Mouse (Mus musculus) Patski (cell line): ENCODE results near the gene Ubqln1. TPM values are rescaled to one million over a fixed set of nuclear protein-coding genes. Genes with fewer than 3 reads are reported as not detected.

Experiments
- ATAC-seq: fragments of 100-300 bp; one replicate; pipeline ENCODE4 v1.8.0; 2021
- CTCF ChIA-PET: fragments of 350-600 bp; sonication (Branson Sonifier 250); formaldehyde crosslinking; loops from one replicate; lab custom pipeline; 2022; ENCODE audit warnings: inconsistent platforms; lab: Charles Lee
- POLR2A ChIA-PET: fragments of 350-600 bp; sonication (Branson Sonifier 250); formaldehyde crosslinking; loops from one replicate; lab custom pipeline; 2022; ENCODE audit warnings: antibody characterized with exemption, inconsistent platforms; lab: Charles Lee
- DNase-seq: peaks from one replicate; pipeline ENCODE4 v3.0.0-alpha.2; 2011; ENCODE audit warnings: low read depth, low spot score
- H3K27me3 ChIP-seq: fragments of 371-371 bp; one replicate; pipeline ENCODE4 v1.5.1; 2021
- CTCF ChIP-seq: fragments of 100-300 bp; IDR thresholded peaks from one replicate; pipeline ENCODE4 v1.5.1; 2021
- in situ Hi-C: fragments of 300-500 bp; cut with MboI; formaldehyde crosslinking; loops from 3 replicates; pipeline ENCODE4 v1.11.1; 2018; ENCODE audit warnings: low pct_unique_long_range_greater_than_20kb, mixed read lengths
- polyA plus RNA-seq: library from polyadenylated mRNA; unstranded; gene quantifications from one replicate; pipeline ENCODE4 v1.2.3, GENCODE M21; 2021

Gene Ubqln1
- polyA plus RNA-seq, 1 experiment from 2014 or later: 132 TPM

GRCm38 (mm10) chr13:58201908-58202307 lies 13.5 kb downstream of the Ubqln1 start:
- CTCF ChIA-PET: no interaction called here
- ATAC-seq (no peak), DNase-seq (no peak)
- POLR2A ChIA-PET: no interaction called here
- TF ChIP-seq CTCF: no peak
- in situ Hi-C loops: no loop called here
- H3K27me3 ChIP-seq: no peaks in the 10 kb centered on the region

- no peaks in the 10 kb centered on the region for H3K27me3 ChIP-seq
- in situ Hi-C loops: no loop called here
- ChIA-PET CTCF (interaction anchor here (0.7 kb wide), 1 partner anchor 18 kb away, joined by 3 read pairs; no protein-coding TSS in a partner anchor), POLR2A (no interaction called here)
- no peak for TF ChIP-seq CTCF
- DNase-seq (no peak), ATAC-seq (no peak)
Measured at GRCm38 (mm10) chr13:58201343-58201742, 14.1 kb downstream of the Ubqln1 start.

GRCm38 (mm10) chr13:58197981-58198640 lies 17.3 kb downstream of the Ubqln1 start:
- CTCF ChIA-PET: interaction anchor here (1.1 kb wide), 1 partner anchor 17 kb away, joined by 4 read pairs; no protein-coding TSS in a partner anchor
- POLR2A ChIA-PET: no interaction called here
- ATAC-seq (no peak), DNase-seq (no peak)
- in situ Hi-C loops: no loop called here
- no peak for TF ChIP-seq CTCF
- H3K27me3 ChIP-seq: no peaks in the 10 kb centered on the region

- no peak for DNase-seq
- in situ Hi-C loops: no loop called here
- no peak for ATAC-seq
- H3K27me3 ChIP-seq: no peaks in the 10 kb centered on the region
- CTCF ChIA-PET: interaction anchor here (0.7 to 1.6 kb wide), 5 partner anchors 9 to 16 kb away, joined by 3 to 5 read pairs (median 5); no protein-coding TSS in a partner anchor
- POLR2A ChIA-PET: no interaction called here
- TF ChIP-seq CTCF: no peak
Measured at GRCm38 (mm10) chr13:58197211-58197610, 18.2 kb downstream of the Ubqln1 start.

GRCm38 (mm10) chr13:58194908-58195307 lies 20.5 kb downstream of the Ubqln1 start:
- ChIA-PET CTCF (interaction anchor here (0.6 to 1.3 kb wide), 3 partner anchors 9 to 82 kb away, joined by 3 to 6 read pairs (median 4); no protein-coding TSS in a partner anchor), POLR2A (interaction anchor here (0.6 kb wide), 1 partner anchor 31 kb away, joined by 5 read pairs; no protein-coding TSS in a partner anchor)
- no peak for DNase-seq
- in situ Hi-C loops: no loop called here
- no peak for TF ChIP-seq CTCF
- no peak for ATAC-seq
- H3K27me3 ChIP-seq: no peaks in the 10 kb centered on the region

- H3K27me3 ChIP-seq: no peaks in the 10 kb centered on the region
- in situ Hi-C loops: no loop called here
- CTCF ChIA-PET: interaction anchor here (0.9 to 1.3 kb wide), 2 partner anchors 8 to 13 kb away, joined by 3 read pairs; no protein-coding TSS in a partner anchor
- TF ChIP-seq CTCF: no peak
- POLR2A ChIA-PET: interaction anchor here (0.7 kb wide), 1 partner anchor 15 kb away, joined by 3 read pairs; no protein-coding TSS in a partner anchor
- ATAC-seq (no peak), DNase-seq (no peak)
Measured at GRCm38 (mm10) chr13:58193221-58193620, 22.2 kb downstream of the Ubqln1 start.

- POLR2A ChIA-PET: no interaction called here
- no peak for ATAC-seq
- CTCF ChIA-PET: no interaction called here
- in situ Hi-C loops: no loop called here
- no peaks in the 10 kb centered on the region for H3K27me3 ChIP-seq
- no peak for TF ChIP-seq CTCF
- no peak for DNase-seq
Measured at GRCm38 (mm10) chr13:58192146-58192545, 23.3 kb downstream of the Ubqln1 start.

GRCm38 (mm10) chr13:58191516-58191915 lies 23.9 kb downstream of the Ubqln1 start:
- DNase-seq: no peak
- TF ChIP-seq CTCF: no peak
- no peak for ATAC-seq
- POLR2A ChIA-PET: interaction anchor here (0.8 kb wide), 1 partner anchor 18 kb away, joined by 3 read pairs; no protein-coding TSS in a partner anchor
- no peaks in the 10 kb centered on the region for H3K27me3 ChIP-seq
- CTCF ChIA-PET: interaction anchor here (1.0 to 1.6 kb wide), 2 partner anchors 9 to 17 kb away, joined by 3 read pairs; no protein-coding TSS in a partner anchor
- in situ Hi-C loops: no loop called here

- DNase-seq (no peak), ATAC-seq (no peak)
- ChIA-PET CTCF (no interaction called here), POLR2A (no interaction called here)
- no peak for TF ChIP-seq CTCF
- no peaks in the 10 kb centered on the region for H3K27me3 ChIP-seq
- in situ Hi-C loops: loop anchor here (5.0 kb wide), 1 partner anchor 48 kb away; no protein-coding TSS in a partner anchor
Measured at GRCm38 (mm10) chr13:58189473-58189872, 26.0 kb downstream of the Ubqln1 start.

GRCm38 (mm10) chr13:58188412-58188811 lies 27.0 kb downstream of the Ubqln1 start:
- DNase-seq (peak; percentile 30), ATAC-seq (no peak)
- CTCF ChIA-PET: interaction anchor here (0.7 to 1.3 kb wide), 4 partner anchors 8 to 35 kb away, joined by 3 to 5 read pairs (median 4); no protein-coding TSS in a partner anchor
- H3K27me3 ChIP-seq: no peaks in the 10 kb centered on the region
- POLR2A ChIA-PET: no interaction called here
- in situ Hi-C loops: loop anchor here (5.0 kb wide), 1 partner anchor 49 kb away; no protein-coding TSS in a partner anchor
- peak; percentile 88 for TF ChIP-seq CTCF

GRCm38 (mm10) chr13:58187751-58188150 lies 27.7 kb downstream of the Ubqln1 start:
- DNase-seq: no peak
- CTCF ChIA-PET: interaction anchor here (0.7 to 1.3 kb wide), 3 partner anchors 9 to 36 kb away, joined by 3 to 5 read pairs (median 5); no protein-coding TSS in a partner anchor
- ATAC-seq: no peak
- TF ChIP-seq CTCF: no peak
- no peaks in the 10 kb centered on the region for H3K27me3 ChIP-seq
- POLR2A ChIA-PET: no interaction called here
- in situ Hi-C loops: loop anchor here (5.0 kb wide), 1 partner anchor 50 kb away; no protein-coding TSS in a partner anchor
